Mouse (Mus musculus) intestine, embryonic 16.5 days (tissue): ENCODE results near the gene Sys1. TPM values are rescaled to one million over a fixed set of nuclear protein-coding genes. Genes with fewer than 3 reads are reported as not detected.
A peak's percentile ranks its signal among the peaks of the same experiment; 100 is the strongest.

Experiments
- ATAC-seq: fragments of 200-750 bp; cut with Nextera tagmentation; 2 replicates; pipeline ENCODE4 v1.8.0; 2017; ENCODE audit warnings: moderate TSS enrichment, moderate library complexity
- H3K27ac ChIP-seq: fragments of 300-500 bp; sonication (generic); 2 replicates; pipeline ENCODE4 v1.5.1; 2014; ENCODE audit warnings: mild to moderate bottlenecking, low read length
- H3K27me3 ChIP-seq: fragments of 300-500 bp; sonication (generic); replicated peaks from 2 replicates; pipeline ENCODE4 v1.6.1; 2014; ENCODE audit warnings: low read length, control low read depth, mixed read lengths; ENCODE audit not compliant: control insufficient read depth, insufficient read depth
- H3K36me3 ChIP-seq: fragments of 300-500 bp; sonication (generic); 2 replicates; pipeline ENCODE4 v1.6.1; 2014; ENCODE audit warnings: low read length, control low read depth; ENCODE audit not compliant: control insufficient read depth, insufficient read depth
- H3K4me1 ChIP-seq: fragments of 300-500 bp; sonication (generic); 2 replicates; pipeline ENCODE4 v1.6.1; 2014; ENCODE audit warnings: low read length, control low read depth, mixed read lengths; ENCODE audit not compliant: control insufficient read depth, insufficient read depth
- H3K4me2 ChIP-seq: fragments of 300-500 bp; sonication (generic); 2 replicates; pipeline ENCODE4 v1.6.1; 2014; ENCODE audit warnings: low read depth, low read length, control low read depth
- H3K4me3 ChIP-seq: fragments of 300-500 bp; sonication (generic); 2 replicates; pipeline ENCODE4 v1.5.1; 2014; ENCODE audit warnings: mild to moderate bottlenecking, low read length
- H3K9ac ChIP-seq: fragments of 300-500 bp; sonication (generic); 2 replicates; pipeline ENCODE4 v1.6.1; 2014; ENCODE audit warnings: low read depth, low read length
- H3K9me3 ChIP-seq: fragments of 300-500 bp; sonication (generic); 2 replicates; pipeline ENCODE4 v1.6.1; 2016; ENCODE audit warnings: low read length, control low read depth; ENCODE audit not compliant: control insufficient read depth
- WGBS: fragments of 180-500 bp; shearing (Covaris S2); extraction: QIAGEN DNeasy Blood & Tissue Kit; methylation state at CpG from one replicate; pipeline ENCODE4 v1.1.7; 2014; 5-methylcytosine and 5-hydroxymethylcytosine counted together
- polyA plus RNA-seq: library from polyadenylated mRNA; unstranded; fragments of >200 nt; fragmentation: Nextera tagmentation; extraction: Ambion mirVana; gene quantifications from 2 replicates; pipeline ENCODE4 v1.2.1, GENCODE M21; 2015

Gene Sys1
- polyA plus RNA-seq, 1 experiment from 2014 or later, result 56.4 TPM

DNA sequence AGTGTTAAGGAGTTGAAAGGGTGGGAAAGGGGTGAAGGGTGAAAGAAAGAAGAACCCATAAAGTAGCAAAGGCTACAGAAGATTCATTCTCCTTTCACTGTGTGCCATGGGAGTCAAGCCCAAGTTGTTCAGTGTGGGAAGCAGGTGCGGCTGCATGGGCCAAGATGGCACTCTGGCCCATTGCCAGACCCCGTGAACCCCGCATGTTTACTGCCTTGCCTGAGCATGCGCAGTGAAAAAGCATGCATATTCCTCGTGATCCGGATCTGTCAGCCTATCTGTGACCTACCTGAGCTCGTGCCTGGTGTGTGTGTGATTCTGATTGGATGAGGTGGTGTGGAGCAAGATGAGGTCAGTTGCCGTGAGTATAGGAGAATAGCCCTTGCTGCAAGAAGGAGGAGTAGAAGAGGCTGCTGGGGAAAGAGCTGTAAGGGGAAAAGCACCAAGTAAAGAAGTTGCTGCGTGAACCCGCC, 66.6 kb downstream of the Sys1 start:
- Histone ChIP-seq H3K27me3 (no peaks in the 10 kb centered on the region), H3K4me2 (no peak overlapping the region), H3K4me3 (0 out of 2 replicates have a peak overlapping the region, but pooled peaks have one; percentile 2), H3K9ac (no peak overlapping the region), H3K27ac (no peak overlapping the region), H3K36me3 (no peaks in the 10 kb centered on the region), H3K9me3 (no peaks in the 10 kb centered on the region), H3K4me1 (peaks cover 8% of the 10 kb centered on the region; the same call in 1 of the 2 replicates)
- WGBS, result 79% methylated on average over 10 of the region's 10 CpGs
- ATAC-seq, result no peak

DNA sequence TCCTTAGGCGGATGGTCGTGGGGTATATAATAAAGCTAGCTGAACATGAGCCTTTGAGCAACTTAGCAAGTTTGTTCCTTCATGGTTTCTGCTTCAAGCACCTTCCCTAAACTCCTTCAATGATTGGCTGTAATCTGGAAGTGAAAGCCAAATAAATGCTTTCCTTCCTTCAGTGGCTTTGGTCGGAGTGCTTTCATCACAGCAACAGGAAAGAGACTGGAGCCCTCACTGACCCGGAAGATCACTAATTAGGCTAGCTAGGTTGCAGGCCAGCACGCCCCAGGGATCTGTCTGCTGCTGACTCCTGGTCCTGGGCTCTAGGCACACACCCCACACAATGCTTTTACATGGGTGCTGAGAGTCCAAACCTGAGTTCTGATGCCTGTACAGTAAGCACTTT, 71.8 kb downstream of the Sys1 start:
- Histone ChIP-seq H3K36me3 (no peaks in the 10 kb centered on the region), H3K9ac (no peak overlapping the region), H3K4me1 (no peaks in the 10 kb centered on the region), H3K27me3 (no peaks in the 10 kb centered on the region), H3K4me2 (no peak overlapping the region), H3K9me3 (no peaks in the 10 kb centered on the region), H3K27ac (no peak overlapping the region), H3K4me3 (no peak overlapping the region)
- no peak for ATAC-seq
- 69% methylated on average over 5 of the region's 5 CpGs for WGBS

Other genes with a start within 250 kb of the Sys1 start
- 19.6 and 23.4 TPM in 2 replicates for gene Wfdc15b, start 235.3 kb upstream of the Sys1 start, polyA plus RNA-seq
- gene Svs2, start 218.5 kb upstream of the Sys1 start, polyA plus RNA-seq, result not detected in 2 replicates
- not detected in 2 replicates for gene Svs3b, start 200.3 kb upstream of the Sys1 start, polyA plus RNA-seq
- not detected in 2 replicates for gene Svs4, start 178.5 kb upstream of the Sys1 start, polyA plus RNA-seq
- not detected in 2 replicates for gene Svs3a, start 167.7 kb upstream of the Sys1 start, polyA plus RNA-seq
- gene Svs6, start 140.2 kb upstream of the Sys1 start, polyA plus RNA-seq, result not detected in 2 replicates
- not detected in 2 replicates for gene Svs5, start 124.2 kb upstream of the Sys1 start, polyA plus RNA-seq
- gene Slpi, start 67.9 kb upstream of the Sys1 start, polyA plus RNA-seq, result 2.3 and 2.7 TPM in 2 replicates
- gene Rbpjl, start 53.8 kb upstream of the Sys1 start, polyA plus RNA-seq, result 25.1 and 25.4 TPM in 2 replicates
- gene Matn4, start 51.8 kb upstream of the Sys1 start, polyA plus RNA-seq, result 8.3 and 9.0 TPM in 2 replicates
- 130 and 138 TPM in 2 replicates for gene Sdc4, start 13.1 kb upstream of the Sys1 start, polyA plus RNA-seq
- 9.8 and 11.9 TPM in 2 replicates for gene Gm20458, start 4.0 kb downstream of the Sys1 start, polyA plus RNA-seq
- not detected in 2 replicates for gene Trp53tg5, start 16.8 kb downstream of the Sys1 start, polyA plus RNA-seq
- 16.0 and 16.4 TPM in 2 replicates for gene Dbndd2, start 29.1 kb downstream of the Sys1 start, polyA plus RNA-seq
- 59.1 and 61.4 TPM in 2 replicates for gene Pigt, start 40.6 kb downstream of the Sys1 start, polyA plus RNA-seq
- gene Wfdc2, start 105.4 kb downstream of the Sys1 start, polyA plus RNA-seq, result 36.8 and 42.4 TPM in 2 replicates
- not detected in 2 replicates for gene Spint3, start 116.5 kb downstream of the Sys1 start, polyA plus RNA-seq
- gene Wfdc6a, start 128.5 kb downstream of the Sys1 start, polyA plus RNA-seq, result 0.59 and 1.4 TPM in 2 replicates
- not detected in 2 replicates for gene Eppin, start 136.6 kb downstream of the Sys1 start, polyA plus RNA-seq
- not detected in 2 replicates for gene Wfdc6b, start 156.6 kb downstream of the Sys1 start, polyA plus RNA-seq
- gene Wfdc8, start 156.7 kb downstream of the Sys1 start, polyA plus RNA-seq, result not detected in 2 replicates
- not detected in 2 replicates for gene Wfdc16, start 181.8 kb downstream of the Sys1 start, polyA plus RNA-seq
- gene Wfdc10, start 199.1 kb downstream of the Sys1 start, polyA plus RNA-seq, result 0.34 TPM in 1 of 2 replicates, not detected in the other
- not detected in 2 replicates for gene Wfdc9, start 199.6 kb downstream of the Sys1 start, polyA plus RNA-seq
- not detected in 2 replicates for gene Wfdc11, start 217.1 kb downstream of the Sys1 start, polyA plus RNA-seq
- gene Wfdc13, start 228.1 kb downstream of the Sys1 start, polyA plus RNA-seq, result 0.17 and 0.21 TPM in 2 replicates
- gene Spint4, start 241.5 kb downstream of the Sys1 start, polyA plus RNA-seq, result not detected in 2 replicates